Mouse (Mus musculus): ENCODE results near the gene Rhd.
"Not testable (repeated sequence)": the region's sequence is repeated elsewhere in the genome, so short reads cannot be mapped to it uniquely, and the experiment has no call there.

Rhd gene

DNA sequence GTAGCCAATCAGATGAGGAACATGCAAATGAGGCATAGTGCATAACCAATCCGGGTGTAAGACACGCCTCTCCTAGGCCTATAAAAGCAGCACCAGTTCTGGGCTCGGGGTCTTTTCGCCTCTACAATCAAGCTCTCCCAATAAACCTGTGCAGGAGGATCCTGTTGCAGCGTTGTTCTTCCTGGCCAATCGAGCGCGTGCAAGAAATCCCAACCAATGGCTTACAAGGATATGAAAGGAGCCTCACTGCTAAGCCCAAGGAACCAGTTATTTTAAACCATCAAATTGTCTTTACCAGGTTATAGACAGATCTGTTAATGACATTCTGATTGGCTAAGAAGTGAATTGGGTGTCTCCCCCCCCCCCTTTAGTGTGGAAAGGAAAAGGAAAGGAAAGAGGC is 47.1 kb downstream of the Rhd start:
- DNase-seq (ENCODE audit: low read depth, low spot score): not testable (repeated sequence)

GRCm38 (mm10) chr4:134913413-134913812 is 49.1 kb downstream of the Rhd start:
- no peak for DNase-seq (ENCODE audit: low read depth, low spot score)

DNA sequence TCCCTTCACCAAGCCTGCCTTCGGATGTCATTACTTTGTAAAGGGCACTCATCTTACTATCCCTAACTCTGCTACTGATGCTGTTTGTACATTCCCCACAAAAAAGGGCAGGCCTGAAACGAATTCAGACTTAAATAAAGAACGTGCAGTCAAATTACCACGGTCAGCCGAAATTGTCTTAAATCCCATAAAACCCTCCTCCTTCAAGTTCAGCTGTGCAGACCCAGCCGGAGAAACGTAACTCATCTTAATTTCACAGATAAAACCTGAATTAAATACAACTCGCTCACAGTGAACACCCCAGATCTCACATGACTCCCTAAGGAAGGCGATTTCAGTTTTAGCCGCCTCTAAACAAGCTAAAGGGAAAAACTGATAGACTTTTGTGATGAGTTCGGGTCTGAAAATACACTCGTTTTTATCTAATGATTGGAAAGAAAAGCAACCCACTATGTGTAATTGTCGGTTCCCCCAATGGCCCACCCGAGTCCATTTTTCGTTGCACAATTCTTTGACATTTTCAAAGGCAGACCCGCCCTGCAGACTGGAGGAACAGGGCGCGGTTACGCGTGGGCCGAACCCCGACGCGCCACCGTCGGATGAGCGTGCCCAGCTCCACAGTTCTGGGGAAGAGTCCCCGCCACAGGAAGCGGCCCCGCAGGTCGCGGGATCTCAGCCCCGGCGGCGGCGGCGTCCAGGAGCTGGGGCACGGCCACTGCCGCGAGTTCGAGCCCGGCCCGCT is 50.0 kb downstream of the Rhd start:
- no peak for DNase-seq (ENCODE audit: low read depth, low spot score)

DNA sequence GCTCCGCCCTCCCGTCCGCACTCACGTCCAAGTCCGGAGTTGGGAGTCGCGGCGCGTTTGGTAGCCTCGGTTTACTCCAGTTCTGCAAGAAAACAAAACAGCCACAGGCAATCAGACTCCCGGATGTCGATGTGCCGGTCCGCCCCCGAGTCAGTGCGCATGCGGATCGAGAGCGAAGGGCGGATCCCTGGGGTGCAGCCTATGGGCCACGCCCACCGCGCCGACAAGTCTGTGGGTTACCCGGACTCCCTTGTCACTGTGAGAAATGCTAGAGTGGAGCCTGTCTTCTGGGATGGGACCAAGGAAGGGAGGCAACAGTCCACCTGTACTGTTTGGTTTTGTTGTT is 50.5 kb downstream of the Rhd start, which contains the start of gene Tmem50a:
TSS of gene Tmem50a (minus strand) at position 161 of the 346 bp plus-strand sequence.
- peak; percentile 81 for DNase-seq (ENCODE audit: low read depth, low spot score)

DNA sequence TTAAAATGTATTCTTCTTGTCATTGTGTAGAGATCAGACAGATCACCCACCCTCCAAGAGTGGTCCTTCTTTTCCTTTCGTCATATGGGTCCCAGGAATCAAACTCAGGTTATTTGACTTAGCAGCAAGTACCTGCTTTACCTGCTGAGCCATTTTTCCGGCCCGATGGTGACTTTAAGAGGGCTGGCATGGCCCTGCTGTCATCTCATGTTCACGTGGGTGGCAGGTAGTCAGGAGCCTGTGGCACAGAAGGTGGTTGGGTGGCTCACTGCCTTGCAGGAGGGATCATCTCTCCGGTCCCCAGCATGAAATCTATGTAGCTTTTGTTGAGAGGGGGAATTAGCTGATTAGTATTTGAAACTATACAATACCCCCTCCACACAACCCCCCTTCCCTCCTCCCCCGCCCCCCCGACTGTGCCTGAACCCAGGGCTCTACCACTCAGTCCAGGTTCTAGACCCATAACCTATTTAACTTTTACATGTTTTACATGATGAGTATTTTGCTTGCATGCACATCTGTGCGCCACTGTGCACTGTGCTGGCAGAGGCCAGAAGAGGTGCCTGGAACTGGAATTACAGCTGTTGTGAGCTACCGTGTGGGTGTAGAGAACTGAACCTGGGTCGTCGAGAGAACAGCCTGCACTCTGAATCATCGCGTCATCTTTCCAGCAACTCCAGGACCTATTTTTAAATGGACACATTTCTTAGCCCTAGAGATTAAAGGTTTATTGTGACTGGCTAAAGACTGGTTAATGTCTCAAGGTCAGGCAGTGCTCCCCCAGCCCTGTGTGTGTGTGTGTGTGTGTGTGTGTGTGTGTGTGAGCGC is 51.1 kb downstream of the Rhd start:
- no peak for DNase-seq (ENCODE audit: low read depth, low spot score)

- no peak for DNase-seq (ENCODE audit: low read depth, low spot score)
Observed at GRCm38 (mm10) chr4:134917194-134917593, 52.9 kb downstream of the Rhd start.

DNA sequence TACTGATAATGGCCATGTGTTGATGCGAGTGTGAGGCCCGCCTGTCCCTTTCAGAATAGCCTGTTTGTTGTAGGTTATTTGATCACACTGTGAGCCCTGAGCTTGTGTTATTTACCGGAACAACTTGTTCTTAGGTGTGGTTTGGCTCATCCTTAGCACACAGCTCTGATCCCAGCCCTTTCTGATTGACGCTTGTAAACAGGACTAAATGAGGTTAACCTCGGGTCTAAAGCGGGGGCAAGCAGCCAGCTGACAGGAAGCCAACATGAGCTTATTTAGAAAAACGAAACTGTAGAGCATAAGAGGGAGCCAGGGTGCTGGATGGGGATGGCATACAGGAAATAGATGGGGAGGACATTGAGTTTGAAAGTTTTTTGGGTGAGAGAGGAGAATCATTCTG is 54.0 kb downstream of the Rhd start:
- no peak for DNase-seq (ENCODE audit: low read depth, low spot score)

DNA sequence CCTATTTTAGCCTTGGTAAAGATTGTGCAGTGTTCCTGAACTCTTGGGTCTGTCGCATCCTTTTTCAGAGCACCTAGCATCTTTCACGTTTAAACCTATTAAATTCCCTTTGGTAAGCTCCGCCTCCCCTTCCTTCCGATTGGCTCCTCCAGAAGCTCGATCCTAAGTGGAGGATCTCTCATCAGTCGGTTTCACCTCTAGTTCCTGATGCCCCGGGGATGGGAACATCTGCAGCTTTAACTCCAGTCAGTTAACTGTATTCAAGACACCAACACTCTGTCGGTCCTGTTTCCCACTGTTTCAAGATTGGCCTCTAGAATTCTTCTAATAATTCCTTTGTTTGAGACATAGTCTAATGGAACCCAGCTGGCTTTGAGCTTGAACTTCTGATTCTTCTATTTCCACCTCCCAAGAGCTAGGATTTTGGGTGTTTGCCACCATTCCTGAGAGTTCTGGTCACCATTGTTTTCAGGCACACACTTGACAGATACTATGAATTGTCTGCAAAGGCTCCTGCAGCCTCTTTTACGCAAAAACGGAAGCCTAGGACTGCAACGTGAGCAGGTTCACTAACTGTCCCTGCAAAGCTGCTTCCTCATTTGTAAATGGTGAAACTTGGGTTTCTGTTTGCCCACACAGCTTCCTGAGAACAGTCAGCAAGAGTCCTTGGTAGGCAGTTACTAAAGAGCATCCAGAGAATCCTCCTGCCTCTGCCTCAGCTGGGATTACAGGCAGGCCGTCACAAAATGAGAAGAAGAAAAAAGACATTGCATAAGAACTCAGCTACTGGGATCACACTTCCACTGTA is 55.6 kb downstream of the Rhd start:
- no peak for DNase-seq (ENCODE audit: low read depth, low spot score)

- DNase-seq (ENCODE audit: low read depth, low spot score): no peak
Observed at GRCm38 (mm10) chr4:134920631-134921030, 56.3 kb downstream of the Rhd start.

DNA sequence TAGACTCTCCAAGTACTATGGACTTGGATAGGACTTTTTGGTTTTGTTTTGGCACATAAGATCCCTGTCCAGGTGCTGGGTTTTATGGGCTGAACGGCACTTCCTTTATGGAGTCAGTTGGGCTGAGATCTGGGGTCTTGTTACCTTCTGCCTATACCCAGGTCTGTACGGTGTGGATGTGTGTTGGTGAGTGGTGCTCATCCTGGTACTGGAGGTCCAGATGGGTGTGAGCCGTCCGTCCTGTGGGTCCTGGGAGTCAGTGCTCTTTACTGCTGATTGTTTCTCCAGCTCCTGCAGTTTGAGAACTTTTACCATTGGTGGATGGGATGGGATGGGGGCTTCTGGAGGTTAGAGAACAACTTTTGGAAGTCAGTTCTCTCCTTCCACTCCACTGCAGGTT is 57.4 kb downstream of the Rhd start:
- no peak for DNase-seq (ENCODE audit: low read depth, low spot score)

- no peak for DNase-seq (ENCODE audit: low read depth, low spot score)
Observed at GRCm38 (mm10) chr4:134922111-134922924, 58.0 kb downstream of the Rhd start.

DNA sequence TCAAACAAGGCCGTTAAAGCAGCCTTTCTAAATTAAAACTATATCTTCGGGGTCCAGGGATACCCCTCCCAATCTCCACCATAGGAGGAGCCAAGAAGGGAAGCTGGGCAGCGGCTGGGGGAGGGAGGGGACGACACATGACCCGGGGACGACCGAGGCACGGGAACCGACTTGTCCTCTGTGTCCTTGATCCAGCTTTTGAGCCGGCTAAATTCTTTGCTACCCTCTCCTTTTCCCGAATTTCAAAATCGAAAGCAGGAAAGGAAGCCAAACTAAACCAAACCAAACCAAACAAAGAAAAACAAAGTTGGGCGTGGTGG is 58.5 kb downstream of the Rhd start:
- no peak for DNase-seq (ENCODE audit: low read depth, low spot score)

DNA sequence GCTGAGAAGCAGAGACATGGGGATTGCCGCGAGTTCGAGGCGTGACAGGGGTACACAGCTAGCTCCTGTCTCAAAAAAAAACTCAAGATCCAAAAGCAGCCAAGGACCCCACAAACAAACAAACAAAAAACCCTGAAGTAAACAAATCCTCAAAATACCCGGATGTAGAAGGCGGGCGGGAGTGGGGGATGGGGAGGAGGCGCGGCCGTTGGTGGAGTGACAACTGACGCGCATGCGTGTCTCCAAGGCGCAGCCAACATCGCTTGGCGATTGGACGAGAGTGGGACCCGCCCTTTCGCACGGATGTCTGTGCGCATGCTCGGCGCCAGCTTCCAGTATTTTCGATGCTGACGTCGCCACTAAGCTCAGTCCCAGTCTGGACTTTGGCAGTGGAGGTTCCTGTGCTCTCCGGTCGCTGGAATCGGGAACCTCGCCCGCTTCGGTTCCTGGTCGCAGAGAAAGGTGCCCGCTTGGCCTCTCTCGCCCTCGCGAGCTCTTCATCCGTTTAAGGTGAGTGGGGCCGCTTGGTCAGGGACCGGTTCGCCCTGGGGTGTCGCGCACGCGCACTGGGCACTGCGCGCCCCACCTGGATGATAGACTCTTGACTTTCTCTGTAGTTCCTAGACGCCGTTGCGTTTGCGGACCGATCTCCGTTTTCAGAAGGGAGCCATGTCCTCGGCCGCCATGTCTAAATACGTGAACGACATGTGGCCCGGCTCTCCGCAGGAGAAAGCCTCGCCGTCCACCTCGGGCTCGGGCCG is 59.1 kb downstream of the Rhd start, which contains the start of gene Rsrp1:
TSS of gene Rsrp1 (plus strand) at position 335 of the 761 bp plus-strand sequence.
- peak; percentile 94 for DNase-seq (ENCODE audit: low read depth, low spot score)

DNA sequence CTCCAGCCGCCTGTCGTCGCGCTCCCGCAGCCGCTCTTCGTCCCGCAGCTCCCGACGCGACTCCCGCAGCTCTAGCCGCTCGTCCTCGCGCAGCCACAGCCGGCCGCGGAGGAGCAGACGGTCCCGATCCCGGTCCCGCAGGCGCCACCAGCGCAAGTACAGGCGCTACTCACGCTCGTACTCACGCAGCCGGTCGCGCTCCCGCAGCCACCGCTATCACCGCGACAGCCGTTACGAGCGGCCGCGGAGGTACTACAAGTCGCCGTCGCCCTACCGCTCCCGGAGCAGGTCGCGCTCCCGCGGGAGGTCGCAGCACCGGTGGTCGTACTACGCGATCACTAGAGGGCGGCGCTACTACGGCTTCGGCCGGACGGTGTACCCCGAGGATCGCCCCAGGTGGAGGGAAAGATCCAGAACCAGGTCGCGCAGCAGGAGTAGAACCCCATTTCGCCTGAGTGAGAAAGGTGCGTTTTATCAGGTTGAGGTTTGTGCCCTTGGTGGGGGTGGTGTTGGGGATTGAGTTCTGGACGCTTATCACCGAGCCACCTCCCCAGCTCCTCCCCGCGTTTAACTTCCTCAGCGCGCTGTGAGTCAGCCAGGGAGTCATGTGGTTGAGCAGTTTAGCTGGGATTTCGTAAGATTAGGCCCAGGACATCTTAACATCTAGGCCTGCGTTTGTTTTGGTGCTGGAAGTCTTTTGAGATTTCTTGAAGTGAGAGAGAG is 59.8 kb downstream of the Rhd start:
- DNase-seq (ENCODE audit: low read depth, low spot score): no peak

GRCm38 (mm10) chr4:134925206-134925605 is 60.9 kb downstream of the Rhd start:
- no peak for DNase-seq (ENCODE audit: low read depth, low spot score)

- DNase-seq (ENCODE audit: low read depth, low spot score): no peak
Observed at GRCm38 (mm10) chr4:134927815-134928463, 63.6 kb downstream of the Rhd start.

GRCm38 (mm10) chr4:134928464-134928836 is 64.1 kb downstream of the Rhd start:
- no peak for DNase-seq (ENCODE audit: low read depth, low spot score)

DNA sequence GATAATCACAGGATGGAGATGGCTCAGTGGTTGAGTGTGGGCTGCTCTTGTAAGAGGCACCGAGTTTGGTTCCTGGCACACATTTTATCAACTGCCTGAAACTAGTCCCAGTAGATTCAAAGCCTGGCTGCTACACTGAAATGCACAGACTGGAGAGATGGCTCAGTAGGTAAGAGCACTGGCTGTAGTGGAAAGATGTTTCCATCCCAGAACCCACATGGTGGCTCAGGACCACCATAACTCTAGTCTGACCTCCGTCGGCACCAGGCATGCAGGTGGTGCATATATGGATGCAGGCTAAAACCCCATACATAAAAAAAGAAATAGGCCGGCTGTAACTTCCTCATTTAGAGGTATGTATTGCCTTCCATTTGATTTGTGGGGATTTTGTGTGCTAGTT is 65.2 kb downstream of the Rhd start:
- no peak for DNase-seq (ENCODE audit: low read depth, low spot score)

DNA sequence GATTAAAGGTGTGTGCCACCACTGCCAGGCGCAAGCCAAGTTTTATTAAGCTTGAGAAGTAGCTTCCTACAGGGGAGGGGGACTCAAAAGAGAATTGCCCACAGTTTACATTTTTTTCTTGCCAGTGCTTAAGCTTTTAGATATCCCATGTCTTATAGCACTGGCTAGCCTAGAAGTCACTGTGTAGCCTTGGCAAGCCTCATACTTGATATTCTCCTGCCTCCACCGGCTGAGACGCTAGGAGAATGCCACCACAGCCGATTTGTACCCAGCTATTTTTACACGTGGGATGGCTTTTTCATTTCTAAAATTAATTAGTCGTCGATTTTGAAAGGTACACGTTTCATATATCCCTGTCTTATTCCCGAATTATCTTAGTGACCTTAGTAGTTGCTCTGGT is 65.9 kb downstream of the Rhd start:
- no peak for DNase-seq (ENCODE audit: low read depth, low spot score)

All from WW6 (cell line).